Mouse (Mus musculus): ENCODE data around the gene Kank4. TPM values are rescaled to one million over a fixed set of nuclear protein-coding genes. Genes with fewer than 3 reads are reported as not detected.
A peak's percentile ranks its signal among the peaks of the same experiment; 100 is the strongest.

The Kank4 gene
- polyA plus RNA-seq, 1 experiment from 2014 or later, result 0.36 TPM

DNA sequence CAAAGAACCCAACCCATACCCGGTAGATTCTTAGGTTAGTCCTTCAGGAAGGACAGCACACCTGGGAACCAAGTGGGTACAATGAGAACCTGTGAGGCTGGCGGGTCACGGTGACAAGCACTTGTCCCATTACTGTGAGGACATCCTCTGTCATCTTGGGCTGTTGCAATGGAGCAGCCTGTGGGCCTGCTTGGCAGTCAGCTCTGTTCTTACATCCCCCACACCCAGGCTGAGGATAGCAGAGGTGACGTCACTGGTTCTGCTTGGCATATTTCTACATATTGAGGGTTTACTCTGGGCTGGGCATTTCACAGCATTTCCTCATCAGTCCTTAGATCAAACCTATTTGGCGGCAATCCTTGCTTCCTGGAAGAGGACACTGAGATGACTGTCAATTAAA, 43.6 kb downstream of the Kank4 start:
- no peak overlapping the region for H3K4me3 ChIP-seq (ENCODE audit: low read depth, low read length)
- H3K27me3 ChIP-seq (replicated peaks; ENCODE audit: control insufficient read depth, insufficient read depth, low read length), result no peaks in the 10 kb centered on the region
- WGBS, result 95% methylated on average over 5 of the region's 5 CpGs
- H3K4me2 ChIP-seq (ENCODE audit: low read length), result no peak overlapping the region
- 0 out of 2 replicates have a peak, but pooled peaks cover 2% of the 10 kb centered on the region for H3K4me1 ChIP-seq (ENCODE audit: control insufficient read depth, insufficient read depth, low read length)
- H3K27ac ChIP-seq (ENCODE audit: low read depth, low read length), result no peak overlapping the region
- ATAC-seq (no peak), DNase-seq (ENCODE audit: low spot score) (no peak)
- H3K36me3 ChIP-seq (ENCODE audit: control insufficient read depth, insufficient read depth, low read length), result no peaks in the 10 kb centered on the region
- no peak overlapping the region for H3K9ac ChIP-seq (ENCODE audit: low read length)
- no peaks in the 10 kb centered on the region for H3K9me3 ChIP-seq (replicated peaks; ENCODE audit: control insufficient read depth, low read length)

DNA sequence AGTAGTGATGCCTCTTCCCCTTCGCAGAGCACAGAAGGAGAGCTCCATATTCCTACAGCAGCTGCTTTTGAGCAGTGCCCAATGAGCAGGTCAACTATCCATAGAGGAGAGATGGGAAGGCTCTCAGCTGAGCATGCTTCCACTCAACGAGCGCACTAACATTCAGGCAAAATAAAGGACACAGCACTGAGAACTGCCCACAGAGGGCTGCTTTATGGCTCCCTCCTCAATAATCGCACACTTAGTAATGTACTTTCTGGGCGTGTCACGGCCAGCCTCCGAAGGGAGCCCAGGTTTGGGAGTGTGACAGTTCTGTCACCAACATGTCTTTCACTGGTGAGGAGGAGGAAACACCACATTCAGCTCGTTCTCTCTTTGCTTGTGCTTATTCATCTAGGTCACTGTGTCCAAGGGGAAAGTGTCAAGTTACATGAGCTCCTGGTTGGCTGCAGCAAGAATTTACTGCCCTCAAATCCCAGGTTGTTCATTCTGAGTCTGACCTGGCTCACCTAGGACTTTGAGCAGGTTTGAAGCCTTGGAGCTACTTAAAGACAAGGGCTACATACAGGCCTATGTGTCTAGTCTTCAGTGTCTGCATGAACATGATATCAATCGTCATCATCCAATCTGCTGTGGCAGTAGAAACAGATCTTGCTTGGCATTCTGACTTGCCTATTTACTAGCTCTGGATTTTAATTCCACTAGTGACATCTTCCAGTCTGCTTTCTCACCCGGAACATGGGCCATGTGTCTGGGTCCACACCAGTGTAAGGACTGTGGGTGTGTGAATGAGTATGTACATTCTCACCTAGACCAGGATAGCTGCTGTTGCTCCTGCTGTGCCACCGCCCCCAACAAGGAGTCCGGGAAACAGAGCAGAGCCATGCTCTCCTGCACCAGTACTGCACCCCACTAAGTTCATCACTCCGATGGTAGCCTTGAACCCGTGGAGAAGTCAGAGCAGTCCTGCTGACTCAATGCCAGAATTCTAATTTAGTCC, 49.9 kb downstream of the Kank4 start:
- Histone ChIP-seq H3K27me3 (replicated peaks; ENCODE audit: control insufficient read depth, insufficient read depth, low read length) (no peaks in the 10 kb centered on the region), H3K4me1 (ENCODE audit: control insufficient read depth, insufficient read depth, low read length) (no peaks in the 10 kb centered on the region), H3K9ac (ENCODE audit: low read length) (no peak overlapping the region), H3K4me3 (ENCODE audit: low read depth, low read length) (no peak overlapping the region), H3K27ac (ENCODE audit: low read depth, low read length) (no peak overlapping the region), H3K4me2 (ENCODE audit: low read length) (no peak overlapping the region), H3K9me3 (replicated peaks; ENCODE audit: control insufficient read depth, low read length) (no peaks in the 10 kb centered on the region), H3K36me3 (ENCODE audit: control insufficient read depth, insufficient read depth, low read length) (no peaks in the 10 kb centered on the region)
- DNase-seq (ENCODE audit: low spot score), result no peak
- 85% methylated on average over 14 of the region's 14 CpGs for whole genome bisulfite sequencing
- ATAC-seq, result no peak

DNA sequence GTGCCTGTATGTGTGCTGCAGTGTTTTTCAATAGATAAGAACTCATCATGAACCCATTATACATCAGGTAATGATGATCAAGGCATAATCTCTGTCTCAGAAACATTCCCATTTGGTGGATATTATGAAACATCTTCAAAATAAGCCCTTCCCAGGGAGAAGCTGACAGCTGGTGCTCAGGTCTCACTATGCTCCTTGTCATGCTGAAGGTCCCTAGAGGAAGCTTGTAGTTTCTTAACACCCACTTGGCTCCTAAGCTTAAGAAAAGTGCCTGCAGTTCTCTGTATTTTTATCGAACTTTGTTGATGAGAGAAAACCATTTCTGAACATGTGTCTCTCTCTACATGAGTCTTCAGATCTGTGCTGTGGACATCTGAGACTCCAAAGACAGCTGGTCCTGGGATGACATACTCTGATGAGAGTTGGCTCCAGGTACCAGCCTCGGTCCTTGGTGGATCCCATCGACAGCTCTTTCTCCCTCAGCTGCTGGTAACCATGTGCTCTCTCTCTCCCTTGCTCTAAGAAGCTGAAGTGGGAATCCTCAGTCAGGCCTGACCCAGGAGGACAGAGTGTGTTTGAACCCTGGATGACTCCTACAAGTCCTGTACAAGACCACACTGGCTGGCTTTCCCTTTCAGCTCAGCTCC, 58.3 kb downstream of the Kank4 start:
- H3K9me3 ChIP-seq (replicated peaks; ENCODE audit: control insufficient read depth, low read length), result no peaks in the 10 kb centered on the region
- H3K4me2 ChIP-seq (ENCODE audit: low read length), result no peak overlapping the region
- WGBS, result 81% methylated on average over 3 of the region's 3 CpGs
- H3K27ac ChIP-seq (ENCODE audit: low read depth, low read length), result no peak overlapping the region
- H3K4me3 ChIP-seq (ENCODE audit: low read depth, low read length), result no peak overlapping the region
- DNase-seq (ENCODE audit: low spot score), result no peak
- ATAC-seq, result peak; percentile 22; the same call in 1 of the 2 replicates
- H3K4me1 ChIP-seq (ENCODE audit: control insufficient read depth, insufficient read depth, low read length), result no peaks in the 10 kb centered on the region
- H3K36me3 ChIP-seq (ENCODE audit: control insufficient read depth, insufficient read depth, low read length), result no peaks in the 10 kb centered on the region
- H3K27me3 ChIP-seq (replicated peaks; ENCODE audit: control insufficient read depth, insufficient read depth, low read length), result no peaks in the 10 kb centered on the region
- H3K9ac ChIP-seq (ENCODE audit: low read length), result no peak overlapping the region

DNA sequence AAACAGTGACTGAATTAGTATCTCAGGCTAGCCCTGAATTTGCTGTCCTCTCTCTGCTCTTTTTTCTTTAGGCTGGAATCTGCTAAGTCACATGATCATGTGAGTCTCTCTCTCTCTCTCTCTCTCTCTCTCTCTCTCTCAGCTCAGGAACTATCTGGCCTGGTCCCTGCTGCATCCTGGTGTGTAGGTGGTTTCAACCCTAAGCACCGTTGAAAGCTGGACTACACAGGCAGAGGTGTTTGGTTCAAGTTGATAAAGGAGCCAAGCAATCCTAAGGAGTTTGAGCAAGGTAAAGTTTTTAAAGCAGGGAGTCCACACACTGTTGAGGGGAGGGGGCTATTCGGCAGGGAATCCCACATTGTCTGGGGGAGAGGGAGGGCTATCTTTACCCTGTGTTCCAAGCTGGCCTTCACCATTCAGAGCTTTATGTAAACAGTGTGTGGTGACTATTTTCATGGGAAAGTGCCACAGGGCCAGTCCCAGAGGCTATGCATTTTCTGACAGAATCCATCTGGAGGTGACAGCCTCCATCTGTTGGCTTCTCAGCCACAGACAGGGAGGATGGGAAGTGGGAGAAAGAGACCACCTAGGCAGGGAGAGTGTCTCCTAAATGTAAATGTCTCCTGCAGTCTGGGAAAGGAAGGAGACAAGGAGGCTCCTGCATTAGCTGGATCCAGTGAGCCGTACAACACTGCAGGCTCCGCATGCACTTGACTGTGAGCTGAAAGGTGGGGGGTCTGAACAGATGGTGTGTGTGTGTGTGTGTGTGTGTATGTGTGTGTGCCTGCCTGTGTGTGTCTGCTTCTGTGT, 59.1 kb downstream of the Kank4 start:
- Histone ChIP-seq H3K36me3 (ENCODE audit: control insufficient read depth, insufficient read depth, low read length) (no peaks in the 10 kb centered on the region), H3K27me3 (replicated peaks; ENCODE audit: control insufficient read depth, insufficient read depth, low read length) (no peaks in the 10 kb centered on the region), H3K27ac (ENCODE audit: low read depth, low read length) (no peak overlapping the region), H3K4me3 (ENCODE audit: low read depth, low read length) (no peak overlapping the region), H3K9ac (ENCODE audit: low read length) (no peak overlapping the region), H3K4me1 (ENCODE audit: control insufficient read depth, insufficient read depth, low read length) (no peaks in the 10 kb centered on the region), H3K4me2 (ENCODE audit: low read length) (no peak overlapping the region), H3K9me3 (replicated peaks; ENCODE audit: control insufficient read depth, low read length) (no peaks in the 10 kb centered on the region)
- peak; percentile 92 for ATAC-seq
- 35% methylated on average over 4 of the region's 4 CpGs for WGBS
- DNase-seq (ENCODE audit: low spot score), result peak; percentile 75

DNA sequence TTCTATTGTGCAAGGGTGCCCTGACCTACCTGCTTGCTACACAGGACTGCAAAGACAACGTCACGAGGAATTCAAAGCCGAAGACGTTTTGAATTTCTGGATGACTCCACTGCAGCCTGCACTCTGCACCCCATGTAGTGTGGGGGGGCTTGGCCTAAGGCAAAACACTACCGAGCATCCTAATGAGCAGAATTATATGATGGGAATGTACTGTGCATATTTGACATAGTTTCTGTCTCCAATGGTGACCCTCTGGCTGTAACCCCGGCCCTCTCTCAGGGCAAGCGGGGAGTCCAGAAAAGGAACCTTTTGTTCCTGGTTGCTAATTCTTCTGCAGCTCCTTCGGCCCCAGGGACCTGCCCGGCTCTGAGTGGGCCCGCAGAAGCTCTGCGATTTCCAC, 61.2 kb downstream of the Kank4 start:
- Histone ChIP-seq H3K4me3 (ENCODE audit: low read depth, low read length) (no peak overlapping the region), H3K36me3 (ENCODE audit: control insufficient read depth, insufficient read depth, low read length) (no peaks in the 10 kb centered on the region), H3K9me3 (replicated peaks; ENCODE audit: control insufficient read depth, low read length) (no peaks in the 10 kb centered on the region), H3K4me1 (ENCODE audit: control insufficient read depth, insufficient read depth, low read length) (no peaks in the 10 kb centered on the region), H3K27ac (ENCODE audit: low read depth, low read length) (no peak overlapping the region), H3K27me3 (replicated peaks; ENCODE audit: control insufficient read depth, insufficient read depth, low read length) (no peaks in the 10 kb centered on the region), H3K9ac (ENCODE audit: low read length) (no peak overlapping the region), H3K4me2 (ENCODE audit: low read length) (no peak overlapping the region)
- no peak for ATAC-seq
- no peak for DNase-seq (ENCODE audit: low spot score)
- WGBS, result 21% methylated on average over 11 of the region's 11 CpGs

DNA sequence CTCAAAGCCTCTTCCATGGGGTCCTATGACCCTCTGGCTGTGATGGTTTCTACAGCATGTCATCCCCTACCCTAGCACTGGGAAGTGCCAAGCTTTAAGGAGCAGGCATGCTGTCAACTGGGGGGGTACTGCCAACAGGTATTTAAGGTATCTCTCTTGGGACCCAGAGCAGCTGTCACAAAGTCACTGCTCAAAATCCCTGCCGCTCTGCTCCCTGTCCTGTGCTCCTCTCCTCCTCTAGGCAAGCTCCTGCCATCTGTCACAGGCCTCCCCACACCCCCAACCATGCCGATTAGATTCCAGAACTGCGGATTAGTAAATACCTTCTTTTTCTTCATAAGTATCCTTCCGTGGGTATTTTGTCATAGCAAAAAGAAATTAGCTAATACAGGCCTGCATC, 62.9 kb downstream of the Kank4 start:
- WGBS, result 69% methylated on average over 4 of the region's 4 CpGs
- Histone ChIP-seq H3K9me3 (replicated peaks; ENCODE audit: control insufficient read depth, low read length) (no peaks in the 10 kb centered on the region), H3K9ac (ENCODE audit: low read length) (no peak overlapping the region), H3K4me3 (ENCODE audit: low read depth, low read length) (no peak overlapping the region), H3K27me3 (replicated peaks; ENCODE audit: control insufficient read depth, insufficient read depth, low read length) (no peaks in the 10 kb centered on the region), H3K27ac (ENCODE audit: low read depth, low read length) (no peak overlapping the region), H3K4me1 (ENCODE audit: control insufficient read depth, insufficient read depth, low read length) (no peaks in the 10 kb centered on the region), H3K36me3 (ENCODE audit: control insufficient read depth, insufficient read depth, low read length) (no peaks in the 10 kb centered on the region), H3K4me2 (ENCODE audit: low read length) (no peak overlapping the region)
- no peak for ATAC-seq
- DNase-seq (ENCODE audit: low spot score), result no peak

DNA sequence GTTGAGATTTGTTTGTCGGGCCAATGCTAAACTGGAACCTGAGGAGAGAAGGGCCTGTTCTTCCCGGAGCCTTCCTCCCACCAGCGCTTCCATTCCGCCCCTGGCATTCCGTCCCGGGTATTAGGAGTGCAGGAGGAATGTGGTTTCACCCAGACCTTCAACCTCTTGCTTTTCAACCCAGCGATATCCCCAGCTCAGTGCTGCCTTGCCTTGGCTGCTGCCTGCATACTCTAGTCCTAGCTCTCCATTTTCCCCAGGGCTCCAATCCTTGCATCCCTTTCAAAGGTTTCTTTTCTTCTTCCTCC, 73.5 kb downstream of the Kank4 start:
- H3K36me3 ChIP-seq (ENCODE audit: control insufficient read depth, insufficient read depth, low read length), result no peaks in the 10 kb centered on the region
- 26% methylated on average over 7 of the region's 7 CpGs for WGBS
- no peak overlapping the region for H3K27ac ChIP-seq (ENCODE audit: low read depth, low read length)
- H3K9me3 ChIP-seq (replicated peaks; ENCODE audit: control insufficient read depth, low read length), result no peaks in the 10 kb centered on the region
- no peaks in the 10 kb centered on the region for H3K27me3 ChIP-seq (replicated peaks; ENCODE audit: control insufficient read depth, insufficient read depth, low read length)
- no peak overlapping the region for H3K9ac ChIP-seq (ENCODE audit: low read length)
- DNase-seq (ENCODE audit: low spot score) (no peak), ATAC-seq (no peak)
- no peaks in the 10 kb centered on the region for H3K4me1 ChIP-seq (ENCODE audit: control insufficient read depth, insufficient read depth, low read length)
- H3K4me3 ChIP-seq (ENCODE audit: low read depth, low read length), result no peak overlapping the region
- no peak overlapping the region for H3K4me2 ChIP-seq (ENCODE audit: low read length)

DNA sequence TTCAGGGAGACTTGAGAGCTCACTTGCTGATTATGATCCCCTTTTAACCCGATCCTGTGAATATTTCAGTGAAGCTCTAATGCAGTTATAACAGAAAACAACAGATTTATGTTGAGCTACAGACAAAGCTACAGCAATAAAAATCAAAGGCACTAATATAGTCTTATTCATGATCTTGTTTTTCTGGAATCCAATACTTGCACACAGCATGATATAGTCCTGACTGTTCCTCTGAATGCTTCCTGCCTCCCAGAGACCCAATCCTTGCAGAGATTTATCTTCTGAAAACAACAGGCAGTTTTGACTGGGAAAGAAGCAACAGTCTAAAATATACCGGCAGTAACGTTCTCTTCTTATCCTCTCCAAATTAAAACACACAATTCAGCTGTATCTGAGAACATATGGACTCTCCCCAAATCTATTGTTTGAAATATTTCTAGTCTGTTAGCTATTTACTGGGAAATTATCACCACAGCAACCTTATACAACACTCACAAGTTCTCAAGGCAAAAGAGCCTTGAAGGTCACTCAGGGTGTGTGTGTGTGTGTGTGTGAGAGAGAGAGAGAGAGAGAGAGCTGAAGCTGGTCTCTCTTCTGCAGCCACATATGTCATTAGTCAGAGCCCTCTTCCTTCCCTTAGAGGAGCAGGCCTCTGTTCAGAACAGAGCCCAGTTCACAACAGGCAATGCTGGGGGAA, 74.0 kb downstream of the Kank4 start:
- Histone ChIP-seq H3K36me3 (ENCODE audit: control insufficient read depth, insufficient read depth, low read length) (no peaks in the 10 kb centered on the region), H3K27ac (ENCODE audit: low read depth, low read length) (no peak overlapping the region), H3K4me2 (ENCODE audit: low read length) (no peak overlapping the region), H3K4me1 (ENCODE audit: control insufficient read depth, insufficient read depth, low read length) (no peaks in the 10 kb centered on the region), H3K27me3 (replicated peaks; ENCODE audit: control insufficient read depth, insufficient read depth, low read length) (no peaks in the 10 kb centered on the region), H3K9ac (ENCODE audit: low read length) (no peak overlapping the region), H3K4me3 (ENCODE audit: low read depth, low read length) (no peak overlapping the region), H3K9me3 (replicated peaks; ENCODE audit: control insufficient read depth, low read length) (no peaks in the 10 kb centered on the region)
- no peak for ATAC-seq
- WGBS, result 69% methylated on average over 3 of the region's 3 CpGs
- DNase-seq (ENCODE audit: low spot score), result no peak

All from forebrain, embryonic 14.5 days (tissue).